Mouse (Mus musculus) ES-Bruce4 (cell line): ENCODE results near the gene Tnip2.

Source experiments
- CTCF ChIP-seq: IDR thresholded peaks from one replicate; pipeline ENCODE4 v1.8.1; 2011; ENCODE audit warnings: low read depth, low read length
- POLR2A ChIP-seq: IDR thresholded peaks from one replicate; pipeline ENCODE4 v1.8.1; 2011; ENCODE audit warnings: low read length; ENCODE audit not compliant: insufficient read depth

GRCm38 (mm10) chr5:34539121-34539520, 25.3 kb upstream of the Tnip2 start:
- TF ChIP-seq CTCF (no peak), POLR2A (no peak)
